Mouse (Mus musculus): ENCODE measurements around the gene Focad. TPM values are rescaled to one million over a fixed set of nuclear protein-coding genes. Genes with fewer than 3 reads are reported as not detected.
"Not testable (repeated sequence)": the region's sequence is repeated elsewhere in the genome, so short reads cannot be mapped to it uniquely, and the experiment has no call there.

The Focad gene
- polyA plus RNA-seq, 1 experiment, result 11.7 TPM

- no peak for DNase-seq (ENCODE audit: low read depth)
These were observed 213.3 kb downstream of the Focad start for GRCm38 (mm10) chr4:88307691-88308090.

GRCm38 (mm10) chr4:88308342-88309116 is 214.1 kb downstream of the Focad start:
- DNase-seq (ENCODE audit: low read depth), result peak; percentile 55

DNA sequence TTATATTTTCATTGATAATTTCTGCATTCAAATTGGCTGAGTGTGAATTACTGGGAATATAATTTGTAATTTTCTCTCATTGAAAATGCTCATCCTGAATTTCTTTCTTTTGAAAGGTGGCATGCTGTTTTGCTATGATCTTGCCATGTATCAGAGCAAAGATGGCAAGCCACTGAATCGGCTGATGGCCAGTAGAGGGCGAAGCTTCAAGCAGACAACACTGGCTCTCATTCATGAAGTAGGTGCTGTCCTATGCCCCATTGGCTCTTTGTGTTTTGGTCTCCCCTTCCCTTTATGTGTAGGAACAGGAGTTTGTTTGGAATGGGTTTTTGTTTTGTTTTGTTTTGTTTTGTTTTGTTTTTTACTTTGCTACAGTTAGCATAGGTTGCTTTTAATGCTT is 215.2 kb downstream of the Focad start:
- no peak for DNase-seq (ENCODE audit: low read depth)

GRCm38 (mm10) chr4:88314898-88315297 is 220.5 kb downstream of the Focad start:
- DNase-seq (ENCODE audit: low read depth), result no peak

GRCm38 (mm10) chr4:88320067-88320466 is 225.6 kb downstream of the Focad start:
- DNase-seq (ENCODE audit: low read depth), result no peak

GRCm38 (mm10) chr4:88325392-88325791 is 231.0 kb downstream of the Focad start:
- no peak for DNase-seq (ENCODE audit: low read depth)

DNA sequence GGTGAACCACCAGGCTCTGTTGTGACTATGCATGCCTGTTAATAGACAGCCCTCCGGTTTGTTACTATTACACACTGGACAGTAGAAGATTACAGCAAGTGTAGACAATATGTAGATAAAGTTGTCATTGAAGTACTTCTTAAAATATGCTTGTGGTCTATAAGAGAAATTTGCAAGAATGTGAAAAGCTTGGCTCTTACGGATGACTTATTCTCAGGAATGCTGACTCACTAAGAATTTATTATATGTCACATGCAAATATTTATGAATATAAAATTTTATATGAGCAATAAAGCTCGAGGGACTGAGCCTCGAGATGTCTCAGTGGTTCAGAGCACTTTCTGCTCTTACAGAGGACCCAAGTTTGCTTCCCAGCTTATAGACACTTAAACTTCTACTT is 240.1 kb downstream of the Focad start:
- DNase-seq (ENCODE audit: low read depth), result no peak

DNA sequence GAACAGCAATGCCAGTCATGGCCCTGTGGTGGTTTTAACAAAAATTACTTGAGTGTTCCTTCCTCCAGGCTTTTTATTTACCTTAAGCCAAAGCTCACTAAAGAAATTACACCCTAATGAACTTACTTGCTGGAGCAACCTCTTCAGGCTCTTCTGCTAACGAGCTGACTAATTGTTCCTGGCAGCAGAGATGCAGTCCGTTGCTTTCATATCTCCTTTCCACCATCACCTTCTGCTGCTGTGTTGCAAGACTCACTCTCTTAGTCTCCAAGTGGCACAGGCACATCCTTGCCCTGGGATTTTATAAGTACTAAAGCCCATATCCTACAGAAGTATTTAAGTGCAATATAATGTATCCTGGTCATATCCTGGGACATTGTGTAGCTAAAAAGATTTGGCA is 242.3 kb downstream of the Focad start:
- DNase-seq (ENCODE audit: low read depth), result peak; percentile 79

DNA sequence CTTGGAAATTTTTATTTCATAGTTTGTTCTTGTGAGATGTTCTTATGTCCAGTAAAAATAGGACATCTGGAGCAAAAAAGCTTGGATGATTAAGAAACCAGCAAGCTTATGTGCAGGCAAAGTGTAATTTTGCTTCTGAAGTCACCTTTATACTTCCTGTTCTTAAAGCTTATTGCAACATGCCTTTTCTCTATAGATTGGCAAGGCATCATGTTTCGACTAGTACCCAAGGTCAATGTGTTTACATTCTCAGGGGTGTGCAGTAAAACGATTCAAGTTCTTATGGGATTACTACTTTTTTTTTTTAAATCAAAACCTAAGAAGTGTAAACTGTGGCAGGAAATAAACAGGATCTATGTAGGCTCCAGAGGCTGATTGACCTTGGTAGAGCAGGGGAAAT is 242.9 kb downstream of the Focad start:
- peak; percentile 54 for DNase-seq (ENCODE audit: low read depth)

GRCm38 (mm10) chr4:88338130-88338529 is 243.7 kb downstream of the Focad start:
- DNase-seq (ENCODE audit: low read depth), result peak; percentile 77

DNA sequence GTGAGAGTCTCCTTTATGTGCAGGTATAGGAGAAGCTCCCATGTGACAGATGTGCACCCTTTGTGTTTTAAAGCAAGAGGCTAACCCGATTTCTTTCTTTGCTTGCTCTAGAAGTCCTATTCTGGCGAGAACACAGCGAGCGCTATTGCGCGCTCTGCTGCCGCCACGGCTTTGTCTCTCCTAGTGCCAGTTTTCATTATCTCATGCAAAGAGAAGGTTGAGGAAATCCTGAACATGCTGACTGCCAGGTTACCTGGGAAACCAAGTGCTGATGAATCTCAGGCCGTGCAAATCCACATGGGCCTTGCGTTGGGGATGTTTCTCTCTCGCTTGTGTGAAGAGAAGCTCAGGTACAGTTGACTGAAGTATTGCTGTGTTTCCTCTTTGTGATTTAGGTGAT is 250.0 kb downstream of the Focad start:
- no peak for DNase-seq (ENCODE audit: low read depth)

GRCm38 (mm10) chr4:88345065-88345464 is 250.6 kb downstream of the Focad start:
- DNase-seq (ENCODE audit: low read depth), result no peak

DNA sequence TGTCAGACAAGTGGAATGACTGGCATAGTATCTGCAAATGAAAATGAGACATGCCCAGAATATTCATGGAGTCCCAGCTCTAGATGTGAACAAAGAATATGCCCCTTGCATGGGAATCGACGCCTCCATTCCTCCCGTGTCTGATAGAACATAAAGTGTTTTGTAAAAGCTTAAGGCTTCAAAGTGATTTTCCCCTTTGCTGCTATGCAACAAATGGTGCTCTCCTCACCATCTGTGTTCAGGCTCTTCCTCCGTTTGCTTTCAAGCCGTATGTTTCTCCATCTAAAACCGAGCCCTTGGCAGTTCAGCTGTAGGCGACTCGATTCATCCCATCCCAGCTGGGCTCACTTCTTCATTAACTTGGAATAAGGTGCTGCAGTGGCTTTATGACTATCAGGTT is 251.5 kb downstream of the Focad start:
- DNase-seq (ENCODE audit: low read depth), result no peak

GRCm38 (mm10) chr4:88350910-88351309 is 256.5 kb downstream of the Focad start:
- DNase-seq (ENCODE audit: low read depth), result no peak

DNA sequence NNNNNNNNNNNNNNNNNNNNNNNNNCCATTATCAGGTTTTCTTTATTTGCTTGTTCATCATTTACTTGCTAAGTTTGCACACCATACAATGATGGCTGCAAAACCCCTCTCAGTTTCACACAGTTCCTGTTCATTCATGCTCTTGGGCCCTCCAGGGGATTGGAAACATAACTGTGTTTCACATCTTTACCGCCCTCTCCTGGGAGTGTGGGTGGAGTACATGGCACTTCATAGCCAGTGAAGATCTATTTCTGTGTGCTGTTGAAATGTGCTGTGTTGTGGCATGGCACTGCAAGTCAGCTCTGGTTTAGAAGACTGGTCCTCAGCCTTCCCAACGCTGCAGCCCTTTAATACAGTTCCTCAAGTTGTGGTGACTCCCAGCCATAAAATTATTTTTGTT is 262.2 kb downstream of the Focad start:
- no peak for DNase-seq (ENCODE audit: low read depth)

- DNase-seq (ENCODE audit: low read depth), result no peak
These were observed 263.0 kb downstream of the Focad start for GRCm38 (mm10) chr4:88357431-88357830.

DNA sequence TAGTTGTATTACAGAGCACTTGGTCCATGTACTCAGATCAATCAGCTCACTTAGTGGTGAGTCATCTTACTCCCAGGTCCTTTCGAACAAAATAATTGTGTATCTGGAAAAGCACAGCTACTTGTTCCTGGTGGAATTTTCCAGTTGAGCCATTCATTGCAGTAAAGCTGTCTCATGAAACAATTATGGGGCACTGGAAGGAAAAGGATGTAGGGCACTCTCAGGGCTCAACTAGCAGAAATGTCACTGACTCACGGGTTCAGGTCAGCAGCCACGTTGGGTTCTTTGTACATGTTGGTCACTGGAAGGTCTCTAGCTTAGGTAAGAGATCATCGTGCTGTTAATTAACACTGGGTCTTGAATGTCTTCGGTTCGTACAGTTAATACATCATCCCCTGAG is 275.5 kb downstream of the Focad start:
- DNase-seq (ENCODE audit: low read depth), result no peak

DNA sequence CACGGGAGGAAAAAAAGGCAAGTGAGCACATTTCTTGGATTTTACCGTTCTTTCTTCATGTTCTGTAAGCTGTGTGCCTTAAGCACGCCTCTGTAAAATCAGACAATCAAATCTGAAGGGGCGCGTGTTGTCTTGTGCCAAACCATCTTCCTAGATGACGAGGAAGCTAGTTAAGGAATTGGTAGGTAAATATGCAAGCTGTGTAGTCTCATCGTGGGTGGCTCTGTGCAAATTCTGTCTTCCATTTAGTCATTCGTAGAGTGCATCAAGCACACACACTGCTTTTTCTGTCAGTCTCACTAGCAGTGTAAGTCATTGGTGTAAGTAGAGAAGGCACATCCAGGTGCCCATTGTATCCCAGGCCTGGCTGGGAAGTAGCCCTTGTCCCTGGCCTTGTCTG is 276.4 kb downstream of the Focad start:
- DNase-seq (ENCODE audit: low read depth), result no peak

DNA sequence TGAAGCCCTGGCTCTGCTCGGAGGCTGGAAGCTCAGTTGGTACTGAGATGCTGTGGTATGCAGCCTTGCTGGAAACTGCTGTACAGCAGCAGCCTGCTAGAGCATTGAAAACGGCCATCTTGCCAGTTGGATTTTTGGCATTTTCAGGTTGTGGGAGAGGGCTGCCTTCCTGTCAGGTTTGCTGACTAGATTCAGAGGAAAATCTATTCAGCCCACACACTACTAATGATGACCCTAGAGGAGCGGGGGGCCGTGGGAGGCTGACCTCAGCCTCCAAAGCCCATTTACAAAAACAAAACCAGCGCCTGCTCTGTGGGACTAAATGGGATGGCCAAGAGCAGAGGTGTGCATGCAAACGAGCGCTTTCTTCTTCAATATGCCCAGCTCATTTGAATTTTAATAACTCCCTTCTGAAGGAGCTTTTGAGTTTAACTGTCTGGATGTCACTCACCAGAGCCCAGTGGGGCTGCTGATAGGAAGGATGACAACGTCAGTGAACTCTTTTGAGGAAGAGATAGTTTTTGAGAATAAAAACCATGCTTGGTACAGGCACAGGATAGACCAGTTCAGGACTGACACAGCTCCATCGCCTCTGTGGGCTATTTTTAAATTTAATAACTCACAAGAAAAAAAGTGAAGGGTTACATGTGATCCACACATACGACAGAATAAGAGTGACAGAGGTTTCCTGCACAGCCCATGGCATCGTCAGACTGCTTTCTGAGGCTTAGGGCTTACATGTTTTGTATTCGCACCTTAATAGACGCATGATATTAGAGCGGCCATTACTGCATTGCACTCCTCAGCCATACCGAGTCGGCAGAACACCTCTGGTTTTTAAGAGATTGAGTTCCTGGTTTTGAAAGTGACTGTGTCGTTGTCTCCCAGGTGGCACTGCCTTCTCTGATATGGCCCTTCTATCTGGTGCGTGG is 278.1 kb downstream of the Focad start:
- DNase-seq (ENCODE audit: low read depth), result no peak

GRCm38 (mm10) chr4:88390036-88390435 is 295.6 kb downstream of the Focad start:
- no peak for DNase-seq (ENCODE audit: low read depth)

- not testable (repeated sequence) for DNase-seq (ENCODE audit: low read depth)
These were observed 296.2 kb downstream of the Focad start for GRCm38 (mm10) chr4:88390596-88390995.

DNA sequence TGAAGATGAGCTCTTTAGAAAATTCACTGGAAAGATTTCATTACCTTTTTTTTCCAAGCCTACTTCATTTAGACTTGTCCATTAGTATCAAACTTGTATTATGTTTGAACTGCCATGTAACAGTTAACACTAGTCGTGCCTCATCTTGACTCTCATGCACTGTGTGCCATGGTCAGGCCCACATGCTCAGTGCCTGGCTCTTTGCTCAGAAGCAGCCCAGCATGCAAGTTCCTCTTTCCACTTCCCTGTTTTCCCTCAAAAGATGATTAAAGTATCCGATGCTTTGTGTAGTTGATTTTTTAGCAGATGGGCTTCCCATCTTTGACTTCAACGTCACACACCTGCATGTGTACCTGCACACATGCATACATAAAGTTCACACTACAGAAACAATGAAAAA is 301.3 kb downstream of the Focad start:
- no peak for DNase-seq (ENCODE audit: low read depth)

GRCm38 (mm10) chr4:88396995-88397521 is 302.6 kb downstream of the Focad start:
- DNase-seq (ENCODE audit: low read depth), result no peak

All from gonadal fat pad, adult 2 months (tissue).